Mouse (Mus musculus) liver, adult 2 months (tissue): ENCODE measurements at regions not wholly inside any gene's neighbourhood (a gene's known extent, or its start where the extent isn't known, plus 50 kb on each side); places are given as distances from the start of the nearest gene placed in this dataset.
A peak's percentile ranks its signal among the peaks of the same experiment; 100 is the strongest.

Experiments used
- DNase-seq: peaks from one replicate; pipeline ENCODE4 v3.0.0-alpha.2; 2011; ENCODE audit warnings: low read depth, low spot score; ENCODE audit errors: extremely low read depth
- H3K27ac ChIP-seq: fragments of 200-500 bp; replicated peaks from 2 replicates; pipeline ENCODE4 v1.5.1; 2012; ENCODE audit warnings: low read depth, mild to moderate bottlenecking, control low read depth, inconsistent platforms, low read length; ENCODE audit not compliant: insufficient read depth
- H3K27me3 ChIP-seq: fragments of 200-500 bp; 2 replicates; pipeline ENCODE4 v1.6.1; 2012; ENCODE audit warnings: mild to moderate bottlenecking, moderate library complexity, low read length, inconsistent platforms; ENCODE audit not compliant: control insufficient read depth, insufficient read depth
- H3K36me3 ChIP-seq: fragments of 200-500 bp; 2 replicates; pipeline ENCODE4 v1.6.1; 2012; ENCODE audit warnings: low read length, inconsistent platforms; ENCODE audit not compliant: control insufficient read depth, insufficient read depth
- H3K4me1 ChIP-seq: fragments of 200-500 bp; 2 replicates; pipeline ENCODE4 v1.6.1; 2011; ENCODE audit warnings: low read length; ENCODE audit not compliant: control insufficient read depth, insufficient read depth
- H3K4me3 ChIP-seq: fragments of 200-500 bp; 2 replicates; pipeline ENCODE4 v1.5.1; 2011; ENCODE audit warnings: low read depth, mild to moderate bottlenecking, control low read depth, low read length, moderate library complexity; ENCODE audit not compliant: insufficient read depth
- H3K79me2 ChIP-seq: fragments of 200-500 bp; 2 replicates; pipeline ENCODE4 v1.6.1; 2012; ENCODE audit warnings: inconsistent platforms, mild to moderate bottlenecking, low read length, moderate library complexity; ENCODE audit not compliant: control insufficient read depth, insufficient read depth
- H3K9ac ChIP-seq: fragments of 200-500 bp; 2 replicates; pipeline ENCODE4 v1.6.1; 2012; ENCODE audit warnings: low read depth, mild to moderate bottlenecking, control low read depth, inconsistent platforms, low read length
- CTCF ChIP-seq: fragments of 200-500 bp; IDR thresholded peaks from 2 replicates; pipeline ENCODE4 v1.5.1; 2011; ENCODE audit warnings: low read depth, low read length, control low read depth
- POLR2A ChIP-seq: fragments of 200-500 bp; IDR thresholded peaks from 2 replicates; pipeline ENCODE4 v1.6.1; 2011; ENCODE audit warnings: low read length, control low read depth; ENCODE audit not compliant: insufficient read depth; ENCODE audit errors: extremely low read depth
- WGBS: fragments of 180-500 bp; shearing (Covaris S2); methylation state at CpG from one replicate; pipeline ENCODE4 v1.1.7; 2018; 5-methylcytosine and 5-hydroxymethylcytosine counted together

- Histone ChIP-seq H3K36me3 (no peaks in the 10 kb centered on the region), H3K27me3 (no peaks in the 10 kb centered on the region), H3K4me3 (no peak overlapping the region), H3K79me2 (no peaks in the 10 kb centered on the region), H3K27ac (no peak overlapping the region), H3K9ac (no peak overlapping the region), H3K4me1 (no peaks in the 10 kb centered on the region)
- no peak for TF ChIP-seq POLR2A
- TF ChIP-seq CTCF, result no peak
- DNase-seq, result no peak
- 60% methylated on average over 2 of the region's 2 CpGs for WGBS
Measured at GRCm38 (mm10) chrX:142026402-142026801, 151.4 kb upstream of the Gm15294 start.

- Histone ChIP-seq H3K36me3 (no peaks in the 10 kb centered on the region), H3K27me3 (no peaks in the 10 kb centered on the region), H3K79me2 (no peaks in the 10 kb centered on the region), H3K4me1 (no peaks in the 10 kb centered on the region), H3K4me3 (no peak overlapping the region), H3K27ac (no peak overlapping the region), H3K9ac (no peak overlapping the region)
- DNase-seq, result peak; percentile 77
- WGBS, result 25% methylated on average over 1 of the region's 1 CpGs
- TF ChIP-seq CTCF, result no peak
- TF ChIP-seq POLR2A, result no peak
Measured at GRCm38 (mm10) chrX:141998304-141998856, 123.3 kb upstream of the Gm15294 start.
